Mouse (Mus musculus) 416B (cell line): ENCODE results near the gene Stac3.

Source experiments
- DNase-seq: peaks from one replicate; pipeline ENCODE4 v3.0.0; 2011; ENCODE audit warnings: low read depth

The Stac3 gene

GRCm38 (mm10) chr10:127522088-127522581, 20.6 kb downstream of the Stac3 start, which contains the start of gene Shmt2:
Shmt2 (minus strand) TSS chr10:127522444.
- peak; percentile 95 for DNase-seq

- DNase-seq: no peak
Observed at GRCm38 (mm10) chr10:127524646-127525255, 23.3 kb downstream of the Stac3 start.

- no peak for DNase-seq
Observed at GRCm38 (mm10) chr10:127526048-127526447, 24.6 kb downstream of the Stac3 start.

DNA sequence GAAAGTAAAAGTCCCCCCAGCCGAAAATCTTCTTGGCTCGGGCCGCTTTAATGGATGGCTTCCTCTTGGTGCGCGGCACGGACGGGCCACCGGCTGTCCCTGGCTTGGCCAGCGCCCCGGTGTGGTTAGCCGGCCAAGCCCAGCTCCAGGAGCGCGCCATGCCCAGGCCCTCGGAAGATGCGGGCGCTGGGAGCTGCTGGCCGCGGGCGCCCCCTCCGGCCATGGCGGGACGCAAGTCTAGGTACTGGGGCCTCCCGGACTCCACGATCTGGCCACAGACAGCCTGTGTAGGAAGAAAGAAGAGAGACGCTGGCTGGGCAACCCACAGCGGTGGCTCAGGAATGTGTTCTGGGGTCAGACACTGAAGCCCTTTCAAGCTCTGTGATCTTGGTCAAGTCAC, 25.2 kb downstream of the Stac3 start:
- no peak for DNase-seq

- DNase-seq: no peak
Observed at GRCm38 (mm10) chr10:127527481-127527880, 26.0 kb downstream of the Stac3 start.

DNA sequence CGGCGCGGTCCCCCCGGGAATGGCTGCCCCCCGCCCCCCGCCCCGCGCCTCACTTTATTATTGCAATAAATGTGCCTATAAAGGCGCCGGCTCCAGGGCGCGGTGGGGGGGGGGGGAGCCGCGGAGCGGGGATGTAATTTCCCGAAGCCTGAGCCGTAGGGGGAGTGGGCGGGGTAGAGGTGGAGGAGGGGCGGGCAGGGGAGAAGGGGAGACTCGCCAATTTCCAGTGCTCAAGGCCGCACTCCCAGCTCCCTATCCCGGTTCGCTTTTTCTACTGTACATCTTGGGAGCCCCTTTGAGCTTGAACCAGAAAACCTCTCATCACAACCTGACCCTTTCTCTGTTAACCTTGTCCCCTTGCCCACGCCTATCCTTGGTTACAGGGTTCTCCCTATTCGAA, 29.5 kb downstream of the Stac3 start:
- no peak for DNase-seq

GRCm38 (mm10) chr10:127531548-127531947, 30.1 kb downstream of the Stac3 start:
- DNase-seq: no peak

DNA sequence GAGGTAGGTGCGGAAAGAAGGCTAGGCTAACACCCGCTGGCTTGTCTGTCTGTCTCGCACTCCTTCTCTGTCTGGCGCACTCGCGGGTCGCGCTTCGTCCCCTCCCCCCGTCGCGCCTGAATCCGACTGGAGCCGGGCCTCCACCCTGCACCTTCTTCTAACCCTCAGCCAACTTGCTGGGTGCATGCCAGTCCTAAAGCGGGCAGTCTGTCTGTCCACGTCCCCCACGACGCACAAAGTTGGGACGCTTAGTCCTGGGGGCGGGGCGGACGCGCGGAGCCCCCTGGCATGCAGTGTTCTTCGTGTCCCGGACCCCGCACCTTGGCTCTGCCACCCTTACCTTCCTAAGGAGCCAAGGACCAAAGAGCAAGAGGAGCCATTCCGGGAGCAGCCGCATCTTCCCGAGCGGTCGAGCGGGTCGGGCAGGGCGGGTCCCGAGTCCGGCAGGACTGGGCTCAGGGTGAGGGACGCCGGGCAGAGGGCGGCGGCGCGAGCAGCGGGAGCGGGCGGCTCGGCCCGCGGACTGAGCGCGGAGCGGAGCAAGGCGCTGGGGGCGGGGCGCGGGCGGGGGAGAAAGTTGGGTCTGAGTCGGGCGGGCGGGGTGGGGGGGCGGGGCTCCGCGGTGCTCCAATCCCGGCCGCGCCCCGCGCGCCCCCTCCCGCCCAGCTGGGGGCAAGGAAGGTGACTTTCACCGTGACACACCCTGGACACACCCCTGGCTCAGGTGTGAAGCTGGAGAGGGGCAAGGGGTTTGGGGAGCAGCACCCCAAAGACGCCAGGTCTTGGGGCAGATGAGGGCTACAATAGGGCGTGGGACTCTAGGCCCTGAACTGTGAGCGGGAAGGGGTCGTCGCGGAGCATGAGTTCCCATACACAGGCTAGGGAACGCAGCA, 32.8 kb downstream of the Stac3 start, which contains the start of gene Nxph4:
Nxph4 (minus strand) TSS at position 524 of the 893 bp plus-strand sequence.
- no peak for DNase-seq

GRCm38 (mm10) chr10:127534929-127535384, 33.5 kb downstream of the Stac3 start:
- no peak for DNase-seq

GRCm38 (mm10) chr10:127536586-127537314, 35.3 kb downstream of the Stac3 start:
- peak; percentile 53 for DNase-seq

- peak; percentile 74 for DNase-seq
Observed at GRCm38 (mm10) chr10:127537854-127538583, 36.5 kb downstream of the Stac3 start.

GRCm38 (mm10) chr10:127541510-127541909, 40.0 kb downstream of the Stac3 start:
- DNase-seq: no peak

GRCm38 (mm10) chr10:127542084-127542483, 40.6 kb downstream of the Stac3 start:
- no peak for DNase-seq

GRCm38 (mm10) chr10:127542720-127543119, 41.2 kb downstream of the Stac3 start:
- no peak for DNase-seq

DNA sequence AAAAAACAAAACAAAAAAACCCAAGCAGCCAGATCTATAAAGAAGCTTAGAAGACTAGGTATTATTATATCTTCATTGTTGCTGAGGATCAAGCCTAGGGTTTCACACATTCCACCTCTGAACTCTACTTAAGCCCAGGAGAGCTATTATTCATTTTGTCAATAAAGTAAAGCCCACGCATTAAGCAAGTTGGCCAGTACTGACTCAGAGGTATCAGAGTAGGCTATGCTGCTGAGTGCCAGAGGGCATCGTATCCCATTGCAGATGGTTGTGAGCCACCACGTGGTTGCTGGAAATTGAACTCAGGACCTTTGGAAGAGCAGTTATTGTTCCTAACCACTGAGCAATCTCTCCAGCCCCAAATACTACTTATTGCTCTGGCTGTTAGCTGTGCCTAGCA, 42.4 kb downstream of the Stac3 start:
- DNase-seq: no peak

GRCm38 (mm10) chr10:127544375-127544774, 42.9 kb downstream of the Stac3 start:
- DNase-seq: no peak

DNA sequence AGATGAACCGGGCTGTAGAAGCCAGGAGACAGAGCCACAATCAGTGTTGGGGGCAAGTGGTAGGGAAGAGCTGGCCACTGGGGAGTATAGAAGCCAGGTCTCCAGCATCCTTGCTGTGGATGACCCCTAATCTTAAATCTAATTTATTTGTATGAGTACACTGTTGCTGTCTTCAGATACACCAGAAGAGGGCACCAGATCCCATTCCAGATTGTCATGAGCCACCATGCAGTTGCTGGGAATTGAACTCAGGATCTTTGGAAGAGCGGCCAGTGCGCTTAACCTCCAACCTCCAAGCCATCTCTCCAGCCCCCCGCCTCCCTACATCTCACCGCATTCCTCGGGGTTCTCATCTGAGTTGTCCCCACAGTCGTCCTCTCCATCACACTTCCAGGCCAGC, 45.0 kb downstream of the Stac3 start:
- DNase-seq: peak; percentile 21

DNA sequence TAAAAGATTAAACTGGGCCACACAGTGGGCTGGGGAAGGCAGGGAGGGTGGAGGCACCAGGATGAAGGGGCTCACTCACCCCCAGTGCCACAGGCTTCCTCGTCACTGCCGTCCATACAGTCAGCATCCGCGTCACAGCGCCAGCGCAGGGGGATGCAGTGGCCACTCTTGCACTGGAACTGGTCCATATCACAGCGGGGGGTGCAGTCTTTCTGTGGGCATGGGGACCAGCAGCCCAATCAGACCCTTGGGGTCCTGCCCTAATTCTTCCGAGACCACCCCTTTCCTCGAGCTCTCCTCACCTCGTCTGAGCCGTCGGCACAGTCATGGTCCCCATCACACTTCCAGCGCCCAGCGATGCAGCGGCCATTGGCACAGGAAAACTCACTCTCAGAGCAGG, 46.8 kb downstream of the Stac3 start:
- DNase-seq: no peak

- DNase-seq: no peak
Observed at GRCm38 (mm10) chr10:127549892-127550291, 48.4 kb downstream of the Stac3 start.

DNA sequence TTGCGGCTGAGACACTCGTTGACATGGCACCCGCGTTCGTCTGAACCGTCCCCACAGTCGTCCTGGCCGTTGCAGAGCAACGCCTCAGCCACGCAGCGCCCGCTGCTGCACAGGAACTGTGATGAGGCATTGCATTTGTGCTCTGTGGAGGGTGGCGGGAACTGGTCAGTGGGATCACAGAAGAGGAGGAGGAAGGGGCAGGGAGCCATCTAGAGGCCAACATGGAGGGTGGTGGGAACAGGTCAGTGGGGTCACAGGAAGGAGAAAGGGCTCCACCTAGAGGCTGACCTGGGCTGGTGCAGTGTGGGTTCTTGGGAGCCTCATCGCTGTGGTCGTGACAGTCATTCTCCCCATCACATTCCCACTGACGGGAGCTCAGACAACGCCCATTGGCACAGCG, 54.2 kb downstream of the Stac3 start:
- peak; percentile 69 for DNase-seq

- no peak for DNase-seq
Observed at GRCm38 (mm10) chr10:127557397-127557796, 55.9 kb downstream of the Stac3 start.
